Mouse (Mus musculus) liver, postnatal 0 days (tissue): Measurements from ENCODE around the gene Cux1. TPM values are rescaled to one million over a fixed set of nuclear protein-coding genes. Genes with fewer than 3 reads are reported as not detected.
A peak's percentile ranks its signal among the peaks of the same experiment; 100 is the strongest.

Source experiments
- ATAC-seq: fragments of 200-750 bp; cut with Nextera tagmentation; 2 replicates; pipeline ENCODE4 v1.8.0; 2017; ENCODE audit warnings: mild to moderate bottlenecking, moderate library complexity
- DNase-seq: peaks from one replicate; pipeline ENCODE4 v3.0.0-alpha.2; 2016
- H3K27ac ChIP-seq: fragments of 300-500 bp; sonication (generic); 2 replicates; pipeline ENCODE4 v1.5.1; 2014; ENCODE audit warnings: antibody characterized with exemption, moderate library complexity, mild to moderate bottlenecking, low read depth
- H3K27me3 ChIP-seq: fragments of 300-500 bp; sonication (generic); 2 replicates; pipeline ENCODE4 v1.6.1; 2014; ENCODE audit warnings: low read length, control low read depth, mixed read lengths; ENCODE audit not compliant: insufficient read depth
- H3K36me3 ChIP-seq: fragments of 300-500 bp; sonication (generic); replicated peaks from 2 replicates; pipeline ENCODE4 v1.6.1; 2014; ENCODE audit warnings: mild to moderate bottlenecking, control low read depth, low read length, moderate library complexity, mixed read lengths; ENCODE audit not compliant: insufficient read depth
- H3K4me1 ChIP-seq: fragments of 300-500 bp; sonication (generic); 2 replicates; pipeline ENCODE4 v1.6.1; 2014; ENCODE audit warnings: antibody characterized with exemption, mild to moderate bottlenecking, control low read depth; ENCODE audit not compliant: insufficient read depth
- H3K4me2 ChIP-seq: fragments of 300-500 bp; sonication (generic); 2 replicates; pipeline ENCODE4 v1.6.1; 2014; ENCODE audit warnings: low read depth, mild to moderate bottlenecking, low read length, moderate library complexity, mixed read lengths
- H3K4me3 ChIP-seq: fragments of 300-500 bp; sonication (generic); 2 replicates; pipeline ENCODE4 v1.5.1; 2014; ENCODE audit warnings: low read depth, low read length
- H3K9ac ChIP-seq: fragments of 300-500 bp; sonication (generic); replicated peaks from 2 replicates; pipeline ENCODE4 v1.6.1; 2014; ENCODE audit warnings: mild to moderate bottlenecking, moderate library complexity
- H3K9me3 ChIP-seq: fragments of 300-500 bp; sonication (generic); 2 replicates; pipeline ENCODE4 v1.6.1; 2016; ENCODE audit warnings: mild to moderate bottlenecking, control low read depth, low read length, mixed read lengths
- CTCF ChIP-seq: sonication (generic); IDR thresholded peaks from 2 replicates; pipeline ENCODE4 v1.5.1; 2016; ENCODE audit warnings: antibody characterized with exemption, low read depth
- EP300 ChIP-seq: IDR thresholded peaks from 2 replicates; pipeline ENCODE4 v1.6.1; 2016; ENCODE audit warnings: antibody characterized with exemption, low read depth, mild to moderate bottlenecking
- whole genome bisulfite sequencing: fragments of 180-500 bp; shearing (Covaris S2); extraction: QIAGEN DNeasy Blood & Tissue Kit; methylation state at CpG from one replicate; pipeline ENCODE4 v1.1.7; 2014; ENCODE audit not compliant: insufficient replicate concordance; 5-methylcytosine and 5-hydroxymethylcytosine counted together
- polyA plus RNA-seq: library from polyadenylated mRNA; unstranded; fragments of >200 nt; fragmentation: Nextera tagmentation; extraction: Ambion mirVana; gene quantifications from 2 replicates; pipeline ENCODE4 v1.2.1, GENCODE M21; 2015

The Cux1 gene
- polyA plus RNA-seq, 1 experiment from 2014 or later: 10.7 TPM

GRCm38 (mm10) chr5:136285106-136285505 lies 282.2 kb downstream of the Cux1 start:
- no peak for TF ChIP-seq EP300
- TF ChIP-seq CTCF: no peak
- DNase-seq (no peak), ATAC-seq (no peak)
- 84% methylated on average over 7 of the region's 7 CpGs for WGBS
- Histone ChIP-seq H3K4me1 (no peaks in the 10 kb centered on the region), H3K9me3 (no peaks in the 10 kb centered on the region), H3K27me3 (no peaks in the 10 kb centered on the region), H3K4me3 (no peak overlapping the region), H3K27ac (no peak overlapping the region), H3K4me2 (no peak overlapping the region), H3K36me3 (peaks cover 38% of the 10 kb centered on the region), H3K9ac (no peak overlapping the region)

GRCm38 (mm10) chr5:136281351-136281750 lies 285.9 kb downstream of the Cux1 start:
- no peak for DNase-seq
- H3K4me1 ChIP-seq: no peaks in the 10 kb centered on the region
- WGBS: 69% methylated on average over 6 of the region's 6 CpGs

GRCm38 (mm10) chr5:136274739-136275138 lies 292.6 kb downstream of the Cux1 start:
- no peaks in the 10 kb centered on the region for H3K4me1 ChIP-seq
- H3K27me3 ChIP-seq: no peaks in the 10 kb centered on the region
- WGBS: 94% methylated on average over 43 of the region's 43 CpGs
- no peaks in the 10 kb centered on the region for H3K9me3 ChIP-seq
- H3K36me3 ChIP-seq: peaks cover 54% of the 10 kb centered on the region
- TF ChIP-seq CTCF: no peak
- no peak for TF ChIP-seq EP300
- no peak overlapping the region for H3K27ac ChIP-seq
- no peak overlapping the region for H3K9ac ChIP-seq
- no peak overlapping the region for H3K4me3 ChIP-seq
- DNase-seq: no peak
- no peak for ATAC-seq
- H3K4me2 ChIP-seq: no peak overlapping the region

More at GRCm38 (mm10) chr5:136281351-136281750, 285.9 kb downstream of the Cux1 start:
- H3K27ac ChIP-seq: no peak overlapping the region
- TF ChIP-seq CTCF (peak; percentile 66), EP300 (no peak)
- ATAC-seq: no peak
- peaks cover 66% of the 10 kb centered on the region for H3K36me3 ChIP-seq
- no peaks in the 10 kb centered on the region for H3K9me3 ChIP-seq
- H3K4me3 ChIP-seq: no peak overlapping the region
- H3K4me2 ChIP-seq: no peak overlapping the region
- H3K27me3 ChIP-seq: no peaks in the 10 kb centered on the region
- H3K9ac ChIP-seq: no peak overlapping the region

GRCm38 (mm10) chr5:136269937-136270336 lies 297.4 kb downstream of the Cux1 start:
- no peak overlapping the region for H3K4me2 ChIP-seq
- ATAC-seq (no peak), DNase-seq (no peak)
- H3K27me3 ChIP-seq: no peaks in the 10 kb centered on the region
- no peak overlapping the region for H3K27ac ChIP-seq
- no peak overlapping the region for H3K9ac ChIP-seq
- H3K36me3 ChIP-seq: peaks cover 11% of the 10 kb centered on the region
- H3K4me3 ChIP-seq: no peak overlapping the region
- no peaks in the 10 kb centered on the region for H3K4me1 ChIP-seq
- H3K9me3 ChIP-seq: no peaks in the 10 kb centered on the region
- no peak for TF ChIP-seq CTCF
- no peak for TF ChIP-seq EP300
- 78% methylated on average over 4 of the region's 4 CpGs for WGBS

GRCm38 (mm10) chr5:136266077-136266476 lies 301.2 kb downstream of the Cux1 start:
- 77% methylated on average over 7 of the region's 7 CpGs for WGBS
- Histone ChIP-seq H3K9ac (no peak overlapping the region), H3K9me3 (no peaks in the 10 kb centered on the region), H3K27ac (no peak overlapping the region), H3K36me3 (no peaks in the 10 kb centered on the region), H3K4me2 (no peak overlapping the region), H3K4me1 (no peaks in the 10 kb centered on the region), H3K4me3 (no peak overlapping the region), H3K27me3 (no peaks in the 10 kb centered on the region)
- DNase-seq (no peak), ATAC-seq (no peak)
- TF ChIP-seq EP300: no peak
- TF ChIP-seq CTCF: no peak

GRCm38 (mm10) chr5:136263342-136263741 lies 303.9 kb downstream of the Cux1 start:
- H3K9ac ChIP-seq: no peak overlapping the region
- no peak for DNase-seq
- H3K4me2 ChIP-seq: no peak overlapping the region
- TF ChIP-seq EP300 (no peak), CTCF (no peak)
- H3K36me3 ChIP-seq: no peaks in the 10 kb centered on the region
- H3K9me3 ChIP-seq: no peaks in the 10 kb centered on the region
- H3K27me3 ChIP-seq: no peaks in the 10 kb centered on the region
- H3K4me1 ChIP-seq: no peaks in the 10 kb centered on the region
- H3K4me3 ChIP-seq: no peak overlapping the region
- H3K27ac ChIP-seq: no peak overlapping the region
- 77% methylated on average over 4 of the region's 4 CpGs for WGBS
- no peak for ATAC-seq

- TF ChIP-seq CTCF: peak; percentile 89
- no peak for TF ChIP-seq EP300
- ATAC-seq (peak; percentile 19), DNase-seq (peak; percentile 74)
- Histone ChIP-seq H3K4me3 (no peak overlapping the region), H3K36me3 (no peaks in the 10 kb centered on the region), H3K4me1 (no peaks in the 10 kb centered on the region), H3K9ac (no peak overlapping the region), H3K27me3 (no peaks in the 10 kb centered on the region), H3K27ac (no peak overlapping the region), H3K4me2 (no peak overlapping the region), H3K9me3 (no peaks in the 10 kb centered on the region)
- WGBS: 31% methylated on average over 6 of the region's 6 CpGs
Measured at GRCm38 (mm10) chr5:136258919-136259318, 308.4 kb downstream of the Cux1 start.
